Mouse (Mus musculus): ENCODE data around the gene Atp5h. TPM values are rescaled to one million over a fixed set of nuclear protein-coding genes. Genes with fewer than 3 reads are reported as not detected.

Gene Atp5h
- total RNA-seq (2014; fragmentation: Nextera tagmentation) (472 and 487 TPM in 2 replicates), total RNA-seq (2017) (721 and 764 TPM in 2 replicates), polyA plus RNA-seq (2012) (58.6 and 107 TPM in 2 replicates)

- TF ChIP-seq TAL1 (conservative IDR thresholded peaks at IDR 0.05; ENCODE audit: low read depth, low read length) (no peak), CTCF (IDR thresholded peaks at IDR 0.05; ENCODE audit: low read depth, low read length) (no peak), POLR2AphosphoS5 (IDR thresholded peaks at IDR 0.05; ENCODE audit: insufficient replicate concordance, low read depth, low read length) (no peak), GATA2 (IDR thresholded peaks at IDR 0.05; ENCODE audit: borderline replicate concordance, low read depth, low read length) (no peak), GATA1 (IDR thresholded peaks at IDR 0.05; ENCODE audit: borderline replicate concordance, low read length) (no peak)
- peak within 1 kb of the TSS; percentile 94 for H3K4me3 ChIP-seq (ENCODE audit: low read depth, low read length)
- H3K27me3 ChIP-seq (ENCODE audit: insufficient read depth, low read length), result no peaks in the 10 kb centered on the region
- H3K36me3 ChIP-seq (replicated peaks), result peaks cover 61% of the 10 kb centered on the region
- H3K9me3 ChIP-seq (replicated peaks), result no peaks in the 10 kb centered on the region
- peaks cover 53% of the 10 kb centered on the region for H3K4me1 ChIP-seq (ENCODE audit: insufficient read depth, low read depth, low read length)
- ATAC-seq (ENCODE audit: extremely low read depth, insufficient number of reproducible peaks, low FRiP score, poor library complexity, severe bottlenecking) (peak; percentile 99), DNase-seq (ENCODE audit: low spot score) (peak; percentile 99)
Observed at GRCm38 (mm10) chr11:115419531-115420237, at the start of gene Atp5h, which contains the start of gene Kctd2. Gene Atp5h (minus strand): TSS chr11:115419962. Gene Kctd2 (plus strand): TSS chr11:115420128.

GRCm38 (mm10) chr11:115467217-115467618, 47.5 kb upstream of the Atp5h start:
- Histone ChIP-seq H3K4me3 (ENCODE audit: low read depth, low read length) (no peak overlapping the region), H3K9me3 (replicated peaks) (no peaks in the 10 kb centered on the region), H3K36me3 (replicated peaks) (no peaks in the 10 kb centered on the region), H3K27me3 (ENCODE audit: insufficient read depth, low read length) (peaks cover 52% of the 10 kb centered on the region), H3K4me1 (ENCODE audit: insufficient read depth, low read depth, low read length) (peaks cover 9% of the 10 kb centered on the region)
- TF ChIP-seq TAL1 (conservative IDR thresholded peaks at IDR 0.05; ENCODE audit: low read depth, low read length) (no peak), GATA1 (IDR thresholded peaks at IDR 0.05; ENCODE audit: borderline replicate concordance, low read length) (no peak), POLR2AphosphoS5 (IDR thresholded peaks at IDR 0.05; ENCODE audit: insufficient replicate concordance, low read depth, low read length) (no peak), GATA2 (IDR thresholded peaks at IDR 0.05; ENCODE audit: borderline replicate concordance, low read depth, low read length) (no peak), CTCF (IDR thresholded peaks at IDR 0.05; ENCODE audit: low read depth, low read length) (no peak)
- no peak for DNase-seq (ENCODE audit: low spot score)
- ATAC-seq (ENCODE audit: extremely low read depth, insufficient number of reproducible peaks, low FRiP score, poor library complexity, severe bottlenecking), result no peak

GRCm38 (mm10) chr11:115464851-115465250, 45.1 kb upstream of the Atp5h start:
- Histone ChIP-seq H3K9me3 (replicated peaks) (no peaks in the 10 kb centered on the region), H3K36me3 (replicated peaks) (no peaks in the 10 kb centered on the region), H3K4me3 (ENCODE audit: low read depth, low read length) (no peak overlapping the region), H3K27me3 (ENCODE audit: insufficient read depth, low read length) (peaks cover 60% of the 10 kb centered on the region), H3K4me1 (ENCODE audit: insufficient read depth, low read depth, low read length) (peaks cover 4% of the 10 kb centered on the region; the same call in 1 of the 2 replicates)
- ATAC-seq (ENCODE audit: extremely low read depth, insufficient number of reproducible peaks, low FRiP score, poor library complexity, severe bottlenecking) (no peak), DNase-seq (ENCODE audit: low spot score) (no peak)
- no peak for TF ChIP-seq POLR2AphosphoS5 (IDR thresholded peaks at IDR 0.05; ENCODE audit: insufficient replicate concordance, low read depth, low read length)
- no peak for TF ChIP-seq GATA1 (IDR thresholded peaks at IDR 0.05; ENCODE audit: borderline replicate concordance, low read length)
- TF ChIP-seq CTCF (IDR thresholded peaks at IDR 0.05; ENCODE audit: low read depth, low read length), result no peak
- TF ChIP-seq TAL1 (conservative IDR thresholded peaks at IDR 0.05; ENCODE audit: low read depth, low read length), result no peak
- no peak for TF ChIP-seq GATA2 (IDR thresholded peaks at IDR 0.05; ENCODE audit: borderline replicate concordance, low read depth, low read length)

- H3K4me1 ChIP-seq (ENCODE audit: insufficient read depth, low read depth, low read length), result peaks cover 4% of the 10 kb centered on the region; the same call in 1 of the 2 replicates
- DNase-seq (ENCODE audit: low spot score) (no peak), ATAC-seq (ENCODE audit: extremely low read depth, insufficient number of reproducible peaks, low FRiP score, poor library complexity, severe bottlenecking) (no peak)
- no peak for TF ChIP-seq POLR2AphosphoS5 (IDR thresholded peaks at IDR 0.05; ENCODE audit: insufficient replicate concordance, low read depth, low read length)
- no peak for TF ChIP-seq GATA1 (IDR thresholded peaks at IDR 0.05; ENCODE audit: borderline replicate concordance, low read length)
- no peak for TF ChIP-seq GATA2 (IDR thresholded peaks at IDR 0.05; ENCODE audit: borderline replicate concordance, low read depth, low read length)
- TF ChIP-seq CTCF (IDR thresholded peaks at IDR 0.05; ENCODE audit: low read depth, low read length), result no peak
- no peak for TF ChIP-seq TAL1 (conservative IDR thresholded peaks at IDR 0.05; ENCODE audit: low read depth, low read length)
- peaks cover 55% of the 10 kb centered on the region for H3K27me3 ChIP-seq (ENCODE audit: insufficient read depth, low read length)
- no peak overlapping the region for H3K4me3 ChIP-seq (ENCODE audit: low read depth, low read length)
- H3K36me3 ChIP-seq (replicated peaks), result no peaks in the 10 kb centered on the region
- H3K9me3 ChIP-seq (replicated peaks), result no peaks in the 10 kb centered on the region
Observed at GRCm38 (mm10) chr11:115463397-115463796, 43.6 kb upstream of the Atp5h start.

- Histone ChIP-seq H3K36me3 (replicated peaks) (no peaks in the 10 kb centered on the region), H3K9me3 (replicated peaks) (no peaks in the 10 kb centered on the region), H3K4me3 (ENCODE audit: low read depth, low read length) (no peak within 1 kb of the TSS), H3K27me3 (ENCODE audit: insufficient read depth, low read length) (peaks cover 51% of the 10 kb centered on the region), H3K4me1 (ENCODE audit: insufficient read depth, low read depth, low read length) (peaks cover 2% of the 10 kb centered on the region; the same call in 1 of the 2 replicates)
- DNase-seq (ENCODE audit: low spot score) (no peak), ATAC-seq (ENCODE audit: extremely low read depth, insufficient number of reproducible peaks, low FRiP score, poor library complexity, severe bottlenecking) (no peak)
- TF ChIP-seq CTCF (IDR thresholded peaks at IDR 0.05; ENCODE audit: low read depth, low read length) (no peak), TAL1 (conservative IDR thresholded peaks at IDR 0.05; ENCODE audit: low read depth, low read length) (no peak), GATA1 (IDR thresholded peaks at IDR 0.05; ENCODE audit: borderline replicate concordance, low read length) (no peak), GATA2 (IDR thresholded peaks at IDR 0.05; ENCODE audit: borderline replicate concordance, low read depth, low read length) (no peak), POLR2AphosphoS5 (IDR thresholded peaks at IDR 0.05; ENCODE audit: insufficient replicate concordance, low read depth, low read length) (no peak)
Observed at GRCm38 (mm10) chr11:115462243-115462891, 42.6 kb upstream of the Atp5h start, which contains the start of gene Slc16a5. Gene Slc16a5 (plus strand): TSS chr11:115462474.

GRCm38 (mm10) chr11:115461846-115462242, 42.1 kb upstream of the Atp5h start:
- ATAC-seq (ENCODE audit: extremely low read depth, insufficient number of reproducible peaks, low FRiP score, poor library complexity, severe bottlenecking), result no peak

More at GRCm38 (mm10) chr11:115461846-115462242, 42.1 kb upstream of the Atp5h start:
- Histone ChIP-seq H3K27me3 (ENCODE audit: insufficient read depth, low read length) (peaks cover 47% of the 10 kb centered on the region), H3K36me3 (replicated peaks) (no peaks in the 10 kb centered on the region), H3K4me3 (ENCODE audit: low read depth, low read length) (no peak overlapping the region), H3K4me1 (ENCODE audit: insufficient read depth, low read depth, low read length) (no peaks in the 10 kb centered on the region), H3K9me3 (replicated peaks) (no peaks in the 10 kb centered on the region)
- no peak for DNase-seq (ENCODE audit: low spot score)
- no peak for TF ChIP-seq TAL1 (conservative IDR thresholded peaks at IDR 0.05; ENCODE audit: low read depth, low read length)
- no peak for TF ChIP-seq CTCF (IDR thresholded peaks at IDR 0.05; ENCODE audit: low read depth, low read length)
- no peak for TF ChIP-seq GATA1 (IDR thresholded peaks at IDR 0.05; ENCODE audit: borderline replicate concordance, low read length)
- no peak for TF ChIP-seq GATA2 (IDR thresholded peaks at IDR 0.05; ENCODE audit: borderline replicate concordance, low read depth, low read length)
- TF ChIP-seq POLR2AphosphoS5 (IDR thresholded peaks at IDR 0.05; ENCODE audit: insufficient replicate concordance, low read depth, low read length), result no peak

All from G1E (cell line).